Mouse (Mus musculus): ENCODE results near the gene Cdr1.

Cdr1 gene

GRCm38 (mm10) chrX:61185458-61185857 is at the start of gene Cdr1:
Cdr1 (minus strand) TSS chrX:61185558.
- no peak for DNase-seq (ENCODE audit: low read depth, low spot score)

GRCm38 (mm10) chrX:61185869-61186268 is 511 bp upstream of the Cdr1 start:
- no peak for DNase-seq (ENCODE audit: low read depth, low spot score)

- peak; percentile 19 for DNase-seq (ENCODE audit: low read depth, low spot score)
Observed at GRCm38 (mm10) chrX:61166519-61166918, 18.8 kb downstream of the Cdr1 start.

GRCm38 (mm10) chrX:61161249-61161648 is 24.1 kb downstream of the Cdr1 start:
- DNase-seq (ENCODE audit: low read depth, low spot score) = peak; percentile 8

- no peak for DNase-seq (ENCODE audit: low read depth, low spot score)
Observed at GRCm38 (mm10) chrX:61154657-61155256, 30.6 kb downstream of the Cdr1 start.

GRCm38 (mm10) chrX:61154246-61154645 is 31.1 kb downstream of the Cdr1 start:
- no peak for DNase-seq (ENCODE audit: low read depth, low spot score)

GRCm38 (mm10) chrX:61146569-61146968 is 38.8 kb downstream of the Cdr1 start:
- DNase-seq (ENCODE audit: low read depth, low spot score) = peak; percentile 3

- DNase-seq (ENCODE audit: low read depth, low spot score) = no peak
Observed at GRCm38 (mm10) chrX:61145416-61145815, 39.9 kb downstream of the Cdr1 start.

- peak; percentile 23 for DNase-seq (ENCODE audit: low read depth, low spot score)
Observed at GRCm38 (mm10) chrX:61134592-61134991, 50.8 kb downstream of the Cdr1 start.

Measured in R1 (cell line).